Comparison of ENCODE assay signal across 8 mouse cellular contexts in the genomic region with DNA sequence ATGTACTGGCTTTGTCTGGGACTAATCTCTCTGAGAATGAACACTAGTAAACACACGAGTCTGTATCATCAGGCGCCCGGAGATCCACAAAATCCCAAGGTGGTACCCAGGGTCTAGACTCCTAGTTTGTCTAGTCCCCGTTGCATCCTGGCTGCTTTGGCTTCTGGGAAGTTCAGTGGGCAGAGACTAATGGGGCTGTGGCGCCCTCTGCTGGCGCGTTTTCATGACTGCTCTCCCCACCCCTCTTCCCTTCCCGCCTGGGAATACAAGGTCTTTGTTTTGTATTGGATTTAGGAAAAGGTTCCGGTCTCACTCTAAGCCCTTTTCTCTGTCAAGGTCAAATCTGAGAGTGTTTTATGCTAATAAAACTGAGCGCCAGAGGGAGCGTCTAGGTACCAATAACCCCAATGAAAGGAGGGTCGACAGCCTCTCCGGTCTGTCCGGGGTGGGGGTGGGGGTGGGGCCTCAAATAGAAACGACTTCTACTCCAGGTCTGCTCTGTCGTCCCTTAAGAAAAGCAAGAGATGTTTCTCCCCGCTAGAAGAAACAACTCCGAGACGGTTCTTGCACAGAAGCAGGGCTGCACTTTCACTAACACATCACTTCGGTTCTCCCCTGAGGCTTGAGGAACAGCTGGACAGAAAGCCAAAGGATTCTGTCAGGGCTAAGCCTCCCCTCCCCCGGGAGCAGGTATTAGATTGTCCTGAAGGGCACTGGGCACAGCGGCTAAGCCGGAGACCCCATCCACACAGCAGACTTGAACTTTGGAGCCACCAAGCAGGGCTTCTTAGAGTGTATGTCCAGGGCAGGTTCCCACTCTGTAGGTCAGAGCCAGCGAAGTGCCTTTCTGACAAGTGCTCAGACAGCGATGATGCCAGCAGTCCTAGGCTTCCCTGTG. TPM values are rescaled to one million over a fixed set of nuclear protein-coding genes. Genes with fewer than 3 reads are reported as not detected.
DNase-seq lines count a peak whose midpoint lies in the region; ATAC-seq and TF ChIP-seq lines count a peak whose summit lies in the region.

No protein-coding gene starts in this region.

- peak overlapping the region; percentile 56 for H3K9ac ChIP-seq in kidney, embryonic 14.5 days (ENCODE audit: low read depth, low read length)
- no peak overlapping the region for H3K9ac ChIP-seq in liver, adult 2 months (ENCODE audit: low read depth, low read length)
- H3K9ac ChIP-seq in midbrain, embryonic 16.5 days (ENCODE audit: low read depth, low read length): peak overlapping the region; percentile 54
- peak overlapping the region; percentile 26; the same call in 1 of the 2 replicates for H3K9ac ChIP-seq in stomach, embryonic 14.5 days (replicated peaks; ENCODE audit: low read depth, low read length)

- no peak for TF ChIP-seq POLR2A in liver, adult 2 months (IDR thresholded peaks at IDR 0.05; ENCODE audit: extremely low read depth, insufficient read depth, low read length)

- ATAC-seq in kidney, embryonic 14.5 days (ENCODE audit: low FRiP score, low TSS enrichment): peak; percentile 55
- peak; percentile 74 for ATAC-seq in midbrain, embryonic 16.5 days
- ATAC-seq in stomach, embryonic 14.5 days (ENCODE audit: insufficient number of reproducible peaks, insufficient read depth, low FRiP score, low read depth): peak; percentile 51; the same call in 1 of the 2 replicates

- H3K27ac ChIP-seq in heart, embryonic 10.5 days: peak overlapping the region; percentile 87
- H3K27ac ChIP-seq in kidney, embryonic 14.5 days (ENCODE audit: low read depth, low read length): no peak overlapping the region
- no peak overlapping the region for H3K27ac ChIP-seq in liver, adult 2 months (replicated peaks; ENCODE audit: insufficient read depth, low read depth, low read length)
- H3K27ac ChIP-seq in midbrain, embryonic 16.5 days (ENCODE audit: low read length): no peak overlapping the region
- no peak overlapping the region for H3K27ac ChIP-seq in stomach, embryonic 14.5 days (ENCODE audit: low read length)

- TF ChIP-seq CTCF in liver, adult 2 months (IDR thresholded peaks at IDR 0.05; ENCODE audit: low read depth, low read length): peak; percentile 96

- peak overlapping the region; percentile 58 for H3K4me2 ChIP-seq in kidney, embryonic 14.5 days (replicated peaks; ENCODE audit: low read depth, low read length)
- peak overlapping the region; percentile 57 for H3K4me2 ChIP-seq in midbrain, embryonic 16.5 days (ENCODE audit: low read length)
- peak overlapping the region; percentile 57 for H3K4me2 ChIP-seq in stomach, embryonic 14.5 days (replicated peaks; ENCODE audit: low read depth, low read length)

- peak; percentile 39 for DNase-seq in CD4-positive helper T cell, adult 2 months (ENCODE audit: low read depth, low spot score)
- DNase-seq in adrenal gland, postnatal 14 days: peak; percentile 82
- DNase-seq in embryo, embryonic 9.5 days (ENCODE audit: extremely low spot score): peak; percentile 83
- DNase-seq in heart, embryonic 10.5 days (ENCODE audit: low spot score): no peak
- DNase-seq in liver, adult 2 months (ENCODE audit: extremely low read depth, low read depth, low spot score): peak; percentile 47

- H3K4me3 ChIP-seq in heart, embryonic 10.5 days: peak overlapping the region; percentile 61
- H3K4me3 ChIP-seq in kidney, embryonic 14.5 days (ENCODE audit: low read length): peak overlapping the region; percentile 39
- H3K4me3 ChIP-seq in liver, adult 2 months (ENCODE audit: insufficient read depth, low read depth, low read length): peak overlapping the region; percentile 27
- H3K4me3 ChIP-seq in midbrain, embryonic 16.5 days (ENCODE audit: low read depth, low read length): peak overlapping the region; percentile 33
- H3K4me3 ChIP-seq in stomach, embryonic 14.5 days (ENCODE audit: low read depth, low read length): peak overlapping the region; percentile 28

- H3K79me2 ChIP-seq in liver, adult 2 months (ENCODE audit: control insufficient read depth, insufficient read depth, low read length): no peaks in the 10 kb centered on the region

- no peaks in the 10 kb centered on the region for H3K9me3 ChIP-seq in heart, embryonic 10.5 days
- no peaks in the 10 kb centered on the region for H3K9me3 ChIP-seq in kidney, embryonic 14.5 days (ENCODE audit: control insufficient read depth, low read length)
- H3K9me3 ChIP-seq in midbrain, embryonic 16.5 days (replicated peaks; ENCODE audit: control insufficient read depth, low read length, poor library complexity, severe bottlenecking): no peaks in the 10 kb centered on the region
- no peaks in the 10 kb centered on the region for H3K9me3 ChIP-seq in stomach, embryonic 14.5 days (ENCODE audit: control insufficient read depth, low read depth, low read length)

- no peaks in the 10 kb centered on the region for H3K27me3 ChIP-seq in heart, embryonic 10.5 days (ENCODE audit: insufficient read depth, poor library complexity, severe bottlenecking)
- no peaks in the 10 kb centered on the region for H3K27me3 ChIP-seq in kidney, embryonic 14.5 days (ENCODE audit: control insufficient read depth, insufficient read depth, low read length)
- H3K27me3 ChIP-seq in liver, adult 2 months (ENCODE audit: control insufficient read depth, insufficient read depth, low read length): no peaks in the 10 kb centered on the region
- H3K27me3 ChIP-seq in midbrain, embryonic 16.5 days (ENCODE audit: control insufficient read depth, insufficient read depth, low read depth, low read length): no peaks in the 10 kb centered on the region
- H3K27me3 ChIP-seq in stomach, embryonic 14.5 days (ENCODE audit: control insufficient read depth, insufficient read depth, low read length): no peaks in the 10 kb centered on the region

- no peaks in the 10 kb centered on the region for H3K36me3 ChIP-seq in heart, embryonic 10.5 days
- H3K36me3 ChIP-seq in kidney, embryonic 14.5 days (ENCODE audit: control insufficient read depth, insufficient read depth, low read length): no peaks in the 10 kb centered on the region
- H3K36me3 ChIP-seq in liver, adult 2 months (ENCODE audit: control insufficient read depth, insufficient read depth, low read length): no peaks in the 10 kb centered on the region
- H3K36me3 ChIP-seq in midbrain, embryonic 16.5 days (ENCODE audit: control insufficient read depth, insufficient read depth, low read length): no peaks in the 10 kb centered on the region
- no peaks in the 10 kb centered on the region for H3K36me3 ChIP-seq in stomach, embryonic 14.5 days (ENCODE audit: control insufficient read depth, insufficient read depth, low read length)

- peaks cover 23% of the 10 kb centered on the region for H3K4me1 ChIP-seq in heart, embryonic 10.5 days
- H3K4me1 ChIP-seq in kidney, embryonic 14.5 days (ENCODE audit: control insufficient read depth, insufficient read depth, low read length): no peaks in the 10 kb centered on the region
- H3K4me1 ChIP-seq in liver, adult 2 months (ENCODE audit: control insufficient read depth, insufficient read depth, low read length): no peaks in the 10 kb centered on the region; the same call in 1 of the 2 replicates
- no peaks in the 10 kb centered on the region for H3K4me1 ChIP-seq in midbrain, embryonic 16.5 days (ENCODE audit: control insufficient read depth, insufficient read depth, low read length)
- no peaks in the 10 kb centered on the region for H3K4me1 ChIP-seq in stomach, embryonic 14.5 days (ENCODE audit: control insufficient read depth, insufficient read depth, low read length)

- 9% methylated on average over 25 of the region's 25 CpGs for WGBS in heart, embryonic 10.5 days
- 11% methylated on average over 25 of the region's 25 CpGs for WGBS in kidney, embryonic 14.5 days
- WGBS in liver, adult 2 months: 9% methylated on average over 25 of the region's 25 CpGs
- 8% methylated on average over 25 of the region's 25 CpGs for WGBS in midbrain, embryonic 16.5 days
- 10% methylated on average over 25 of the region's 25 CpGs for WGBS in stomach, embryonic 14.5 days

RNA-seq across cellular contexts. Expression of a gene that starts 22.1 kb away (rescaled TPM):
- total RNA-seq in adrenal gland, postnatal 14 days (2021): not detected in 2 replicates
- not detected in 2 replicates for polyA plus RNA-seq in heart, embryonic 10.5 days (2016; fragmentation: Nextera tagmentation; extraction: Ambion mirVana)
- not detected in 2 replicates for polyA plus RNA-seq in kidney, embryonic 14.5 days (2014; fragmentation: Nextera tagmentation; extraction: Ambion mirVana)
- 0.09 TPM in 1 of 2 replicates, not detected in the other for total RNA-seq in liver, adult 2 months (2014; rRNA removed)
- polyA plus RNA-seq in liver, adult 2 months (2012; rRNA removed): 0.11 and 0.12 TPM in 2 replicates
- not detected in 2 replicates for polyA plus RNA-seq in midbrain, embryonic 16.5 days (2015; fragmentation: Nextera tagmentation; extraction: Ambion mirVana)
- not detected in 2 replicates for polyA plus RNA-seq in stomach, embryonic 14.5 days (2014; fragmentation: Nextera tagmentation; extraction: Ambion mirVana)
